ENCODE assay signal across 8 mouse cellular contexts in genomic region chr9:61012771-61013540, GRCm38 (mm10).
A peak's percentile ranks its signal among the peaks of the same experiment; 100 is the strongest.
DNase-seq lines count a peak whose midpoint lies in the region; ATAC-seq and TF ChIP-seq lines count a peak whose summit lies in the region.

No protein-coding gene starts in this region.

- WGBS in stomach, postnatal 0 days: 56% methylated on average over 19 of the region's 19 CpGs
- WGBS in forebrain, embryonic 14.5 days: 76% methylated on average over 19 of the region's 19 CpGs

- ATAC-seq in CD4-positive, CD25-positive, alpha-beta regulatory T cell, adult 4 months: peak; percentile 87
- ATAC-seq in granulocyte monocyte progenitor cell, adult 5-6 weeks (replicated peaks; ENCODE audit: poor library complexity, severe bottlenecking): peak; percentile 81
- ATAC-seq in megakaryocyte progenitor cell, adult 5-6 weeks (replicated peaks; ENCODE audit: poor library complexity): peak; percentile 83
- ATAC-seq in stomach, postnatal 0 days (ENCODE audit: low FRiP score, low TSS enrichment): peak; percentile 48; the same call in 1 of the 2 replicates
- ATAC-seq in forebrain, embryonic 14.5 days: no peak

- peaks cover 2% of the 10 kb centered on the region; the same call in 1 of the 2 replicates for H3K4me1 ChIP-seq in stomach, postnatal 0 days (replicated peaks; ENCODE audit: control insufficient read depth, insufficient read depth)
- no peaks in the 10 kb centered on the region for H3K4me1 ChIP-seq in forebrain, embryonic 14.5 days (ENCODE audit: control insufficient read depth, insufficient read depth, low read length)

- peak; percentile 88 for DNase-seq in 3134 (ENCODE audit: extremely low read depth, insufficient read length, low spot score)
- peak; percentile 22 for DNase-seq in cerebellum, adult 9-10 months
- peak; percentile 76 to 94 for DNase-seq in left cerebral cortex, adult 9 months (ENCODE audit: low spot score in 2 of 2)
- DNase-seq in stomach, postnatal 0 days (ENCODE audit: low spot score): no peak
- DNase-seq in forebrain, embryonic 14.5 days (ENCODE audit: low spot score): no peak

- peak; percentile 46 for TF ChIP-seq CTCF in stomach, postnatal 0 days (IDR thresholded peaks at IDR 0.05; ENCODE audit: low read depth)

- no peaks in the 10 kb centered on the region for H3K9me3 ChIP-seq in stomach, postnatal 0 days (ENCODE audit: control insufficient read depth, low read length)
- H3K9me3 ChIP-seq in forebrain, embryonic 14.5 days (replicated peaks; ENCODE audit: control insufficient read depth, low read length): no peaks in the 10 kb centered on the region; the same call in 1 of the 2 replicates

- H3K4me3 ChIP-seq in stomach, postnatal 0 days (ENCODE audit: low read depth, low read length): no peak overlapping the region
- no peak overlapping the region for H3K4me3 ChIP-seq in forebrain, embryonic 14.5 days (ENCODE audit: low read depth, low read length)

- no peak overlapping the region for H3K4me2 ChIP-seq in stomach, postnatal 0 days (replicated peaks; ENCODE audit: low read depth)
- no peak overlapping the region for H3K4me2 ChIP-seq in forebrain, embryonic 14.5 days (ENCODE audit: low read length)

- no peak overlapping the region; the same call in 1 of the 2 replicates for H3K27ac ChIP-seq in stomach, postnatal 0 days (replicated peaks)
- no peak overlapping the region for H3K27ac ChIP-seq in forebrain, embryonic 14.5 days (ENCODE audit: low read depth, low read length)

- H3K27me3 ChIP-seq in stomach, postnatal 0 days (ENCODE audit: control insufficient read depth, insufficient read depth, low read length): no peaks in the 10 kb centered on the region
- H3K27me3 ChIP-seq in forebrain, embryonic 14.5 days (replicated peaks; ENCODE audit: control insufficient read depth, insufficient read depth, low read length): no peaks in the 10 kb centered on the region

- no peak overlapping the region for H3K9ac ChIP-seq in stomach, postnatal 0 days (ENCODE audit: low read length)
- no peak overlapping the region for H3K9ac ChIP-seq in forebrain, embryonic 14.5 days (ENCODE audit: low read length)

- no peak for TF ChIP-seq EP300 in stomach, postnatal 0 days (optimal IDR thresholded peaks at IDR 0.05)

- no peaks in the 10 kb centered on the region for H3K36me3 ChIP-seq in stomach, postnatal 0 days (ENCODE audit: control insufficient read depth, insufficient read depth, low read length)
- H3K36me3 ChIP-seq in forebrain, embryonic 14.5 days (ENCODE audit: control insufficient read depth, insufficient read depth, low read length): no peaks in the 10 kb centered on the region

Comparison
In these comparisons a context has a peak if more than half of its experiments do, and no peak if none do; other contexts are left out.
1. DNase-seq: peak in 3134 (single experiment), cerebellum, adult 9-10 months (single experiment) and left cerebral cortex, adult 9 months (2 of 2); none in stomach, postnatal 0 days (single experiment) and forebrain, embryonic 14.5 days (single experiment).